Mouse (Mus musculus) bone marrow, adult 2 months (tissue): Measurements from ENCODE around the gene Hnrnph3. TPM values are rescaled to one million over a fixed set of nuclear protein-coding genes. Genes with fewer than 3 reads are reported as not detected.
"Not testable (repeated sequence)": the region's sequence is repeated elsewhere in the genome, so short reads cannot be mapped to it uniquely, and the experiment has no call there.

ENCODE experiments used
- H3K27ac ChIP-seq: fragments of 200-500 bp; 2 replicates; pipeline ENCODE4 v1.5.1; 2012; ENCODE audit warnings: low read depth, mild to moderate bottlenecking, control low read depth, inconsistent platforms, low read length; ENCODE audit not compliant: control insufficient read depth, poor library complexity, insufficient read depth
- H3K4me1 ChIP-seq: fragments of 200-500 bp; 2 replicates; pipeline ENCODE4 v1.6.1; 2011; ENCODE audit warnings: low read length; ENCODE audit not compliant: control insufficient read depth, insufficient read depth
- H3K4me3 ChIP-seq: fragments of 200-500 bp; replicated peaks from 2 replicates; pipeline ENCODE3; 2011; ENCODE audit warnings: mild to moderate bottlenecking, low read depth, low read length, control low read depth; ENCODE audit not compliant: control insufficient read depth
- CTCF ChIP-seq: fragments of 200-500 bp; IDR thresholded peaks from 2 replicates; pipeline ENCODE4 v1.5.1; 2011; ENCODE audit warnings: low read length, control low read depth; ENCODE audit not compliant: control insufficient read depth, insufficient read depth
- POLR2A ChIP-seq: fragments of 200-500 bp; IDR thresholded peaks from 2 replicates; pipeline ENCODE4 v1.6.1; 2011; ENCODE audit warnings: low read depth, mild to moderate bottlenecking, control low read depth, low read length, borderline replicate concordance; ENCODE audit not compliant: control insufficient read depth
- WGBS: fragments of 180-500 bp; shearing (Covaris S2); methylation state at CpG from one replicate; pipeline ENCODE4 v1.1.7; 2018; 5-methylcytosine and 5-hydroxymethylcytosine counted together
- polyA plus RNA-seq: library from polyadenylated mRNA; stranded (reverse); fragments of >200 nt; gene quantifications from 2 replicates; pipeline ENCODE4 v1.2.4, GENCODE M21; 2011; ENCODE audit warnings: low replicate concordance; ENCODE audit not compliant: missing spikeins, insufficient read depth, insufficient read length

The Hnrnph3 gene
- polyA plus RNA-seq, 1 experiment: 89.4 TPM

- Histone ChIP-seq H3K27ac (no peak within 1 kb of the TSS), H3K4me3 (no peak within 1 kb of the TSS), H3K4me1 (no peaks in the 10 kb centered on the region)
- 78% methylated on average over 2 of the region's 2 CpGs for WGBS
- TF ChIP-seq POLR2A (no peak), CTCF (no peak)
These were observed 35.8 kb upstream of the Hnrnph3 start, which contains the start of gene Pbld1 for GRCm38 (mm10) chr10:63059862-63060261. TSS of gene Pbld1 (plus strand) at chr10:63060162.

- WGBS: 74% methylated on average over 24 of the region's 24 CpGs
- H3K4me1 ChIP-seq: no peaks in the 10 kb centered on the region
These were observed 33.1 kb upstream of the Hnrnph3 start for GRCm38 (mm10) chr10:63056966-63057750.

DNA sequence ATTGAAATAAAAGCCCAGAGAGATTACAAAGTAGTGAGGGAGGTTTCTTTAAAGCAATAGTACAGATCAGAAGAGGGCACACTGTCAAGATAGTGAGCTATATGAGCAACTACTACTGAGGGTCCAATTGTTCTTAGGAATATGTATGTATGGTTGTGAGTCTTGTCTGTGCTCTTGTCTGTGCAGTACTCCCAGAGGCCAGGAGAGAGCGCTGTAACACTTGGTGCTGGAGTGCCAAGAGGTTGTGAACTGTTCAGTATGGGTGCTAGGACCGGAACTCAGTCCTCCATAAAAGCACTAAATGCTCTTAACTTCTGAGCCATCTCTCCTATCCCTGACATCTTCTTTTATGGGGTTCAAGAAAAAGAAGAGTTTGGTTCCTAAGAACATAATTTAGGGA is 30.6 kb upstream of the Hnrnph3 start:
- 80% methylated on average over 2 of the region's 2 CpGs for WGBS
- no peak overlapping the region for H3K27ac ChIP-seq
- TF ChIP-seq CTCF: peak; percentile 35; the same call in 1 of the 2 replicates
- TF ChIP-seq POLR2A: no peak
- H3K4me1 ChIP-seq: no peaks in the 10 kb centered on the region
- no peak overlapping the region for H3K4me3 ChIP-seq

More at GRCm38 (mm10) chr10:63056966-63057750, 33.1 kb upstream of the Hnrnph3 start:
- Histone ChIP-seq H3K4me3 (no peak overlapping the region), H3K27ac (no peak overlapping the region)
- no peak for TF ChIP-seq CTCF
- TF ChIP-seq POLR2A: no peak

GRCm38 (mm10) chr10:63054071-63054470 is 30.1 kb upstream of the Hnrnph3 start:
- not testable (repeated sequence) for H3K27ac ChIP-seq, H3K4me3 ChIP-seq, H3K4me1 ChIP-seq
- 72% methylated on average over 6 of the region's 6 CpGs for WGBS

DNA sequence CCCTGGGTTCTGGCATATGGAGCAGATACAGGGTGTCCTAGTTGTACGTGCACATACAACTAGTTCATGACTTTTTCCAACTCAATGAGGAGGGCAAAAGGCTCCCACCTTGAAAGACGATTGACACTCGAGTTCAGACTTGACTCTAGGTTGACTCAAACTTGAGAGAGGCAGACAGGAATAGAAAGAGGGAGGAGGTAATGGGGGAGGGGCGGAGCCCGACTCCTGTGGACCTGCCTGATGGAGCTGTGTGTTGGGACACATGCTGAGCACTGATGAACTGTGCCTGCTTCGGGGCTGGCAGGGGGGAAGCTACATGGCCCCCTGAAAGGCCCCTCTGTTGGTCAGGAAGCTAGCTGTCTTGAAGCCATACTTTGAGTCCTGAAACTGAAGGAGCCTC is 29.0 kb upstream of the Hnrnph3 start:
- no peak overlapping the region for H3K4me3 ChIP-seq
- WGBS: 52% methylated on average over 6 of the region's 6 CpGs
- H3K27ac ChIP-seq: no peak overlapping the region
- TF ChIP-seq POLR2A: no peak
- H3K4me1 ChIP-seq: no peaks in the 10 kb centered on the region

GRCm38 (mm10) chr10:63052011-63052410 is 28.0 kb upstream of the Hnrnph3 start:
- H3K27ac ChIP-seq: no peak overlapping the region
- TF ChIP-seq CTCF: no peak
- no peak for TF ChIP-seq POLR2A
- H3K4me3 ChIP-seq: no peak overlapping the region
- WGBS: 86% methylated on average over 6 of the region's 6 CpGs
- no peaks in the 10 kb centered on the region for H3K4me1 ChIP-seq

DNA sequence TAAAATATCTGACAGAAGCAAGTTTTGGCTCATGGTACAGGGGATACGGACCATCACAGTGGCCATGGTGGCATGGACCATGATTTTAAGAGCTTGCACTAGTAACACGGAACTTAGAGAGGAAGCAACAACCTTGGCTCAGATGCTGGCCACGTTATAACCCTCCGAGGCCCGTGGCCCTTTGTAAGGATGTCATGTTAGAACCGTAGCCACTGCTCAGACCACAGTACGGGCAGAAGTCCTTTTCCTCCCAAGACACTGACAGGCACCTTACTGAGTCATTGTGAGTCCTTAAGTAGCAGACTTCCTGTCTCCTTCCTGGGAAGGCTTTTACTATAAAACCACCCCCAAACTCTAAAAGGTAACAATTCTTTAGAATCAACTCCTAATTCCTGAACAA is 27.2 kb upstream of the Hnrnph3 start:
- Histone ChIP-seq H3K27ac (no peak overlapping the region), H3K4me1 (no peaks in the 10 kb centered on the region), H3K4me3 (no peak overlapping the region)
- 16% methylated on average over 7 of the region's 7 CpGs for WGBS
- TF ChIP-seq POLR2A: no peak
- no peak for TF ChIP-seq CTCF

DNA sequence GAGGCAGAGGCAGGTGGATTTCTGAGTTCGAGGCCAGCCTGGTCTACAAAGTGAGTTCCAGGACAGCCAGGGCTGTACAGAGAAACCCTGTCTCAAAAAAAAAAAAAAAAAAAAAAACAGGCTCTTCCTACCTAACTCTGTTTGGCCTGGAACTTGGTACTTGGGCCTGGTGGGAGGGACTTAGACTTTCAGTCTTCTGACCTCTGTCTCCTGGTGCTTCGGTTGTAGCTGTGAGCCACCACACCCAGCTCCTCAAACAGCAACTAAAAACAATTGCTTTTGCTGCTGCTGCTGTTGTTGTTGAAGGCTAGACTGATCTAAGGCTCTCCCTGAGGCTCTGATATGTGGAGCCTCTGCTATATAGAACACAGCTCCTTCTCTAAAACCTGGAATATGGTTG is 25.1 kb upstream of the Hnrnph3 start:
- WGBS: 82% methylated on average over 2 of the region's 2 CpGs
- Histone ChIP-seq H3K27ac (no peak overlapping the region), H3K4me3 (no peak overlapping the region), H3K4me1 (no peaks in the 10 kb centered on the region)
- no peak for TF ChIP-seq POLR2A

DNA sequence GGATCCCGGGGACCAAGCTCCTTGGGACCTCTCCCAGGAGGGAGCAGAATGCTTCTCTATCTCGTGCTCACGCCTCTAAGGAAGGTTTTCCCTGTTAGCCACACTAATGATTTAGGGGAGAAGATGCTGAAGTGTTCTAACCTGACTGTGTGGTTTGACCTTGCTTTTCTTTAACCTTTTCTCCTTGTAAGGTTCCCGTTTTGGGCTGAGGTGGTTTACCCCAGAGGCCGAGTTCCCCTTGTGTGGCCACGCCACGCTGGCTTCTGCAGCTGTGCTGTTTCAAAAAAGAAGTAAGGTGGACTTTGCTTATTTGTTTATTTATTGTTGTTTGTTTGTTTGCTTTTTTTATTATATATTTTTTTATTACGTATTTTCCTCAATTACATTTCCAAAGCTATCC is 23.7 kb upstream of the Hnrnph3 start:
- Histone ChIP-seq H3K27ac (no peak overlapping the region), H3K4me3 (no peak overlapping the region), H3K4me1 (no peaks in the 10 kb centered on the region)
- WGBS: 43% methylated on average over 8 of the region's 8 CpGs
- no peak for TF ChIP-seq POLR2A
- TF ChIP-seq CTCF: no peak
